8 mouse cellular contexts compared by ENCODE assay signal in genomic region chr5:9540822-9541557, GRCm38 (mm10).
DNase-seq lines count a peak whose midpoint lies in the region; TF ChIP-seq lines count a peak whose summit lies in the region.

No protein-coding gene starts in this region.

- DNase-seq in A20 (ENCODE audit: low read depth, low spot score) (peak; percentile 10), MEL (ENCODE audit: low read depth, low spot score) (peak; percentile 6)
- peak; percentile 26 to 71 for DNase-seq in frontal cortex, adult 2 months (ENCODE audit: extremely low spot score in 1 of 2, low spot score in 1 of 2)
- peak; percentile 60 to 66 for DNase-seq in left cerebral cortex, postnatal 14 days (ENCODE audit: low spot score in 2 of 2)
- peak; percentile 37 for DNase-seq in right cerebral cortex, postnatal 25 days
- no peak for DNase-seq in spleen, postnatal 14 days (ENCODE audit: low spot score in 2 of 2)
- DNase-seq in lung, adult 2 months = no peak
- no peak for DNase-seq in adrenal gland, adult 18-20 months (ENCODE audit: low spot score in 2 of 2)

- intact Hi-C loops in left cerebral cortex, postnatal 14 days (cut with DNase I) = loop anchor here (5.0 kb wide), 1 partner anchor 166 kb away; no protein-coding TSS in a partner anchor

- no peak overlapping the region for H3K4me3 ChIP-seq in MEL (ENCODE audit: control insufficient read depth in 1 of 2, insufficient read depth in 1 of 2, low read depth in 2 of 2, low read length in 2 of 2)
- H3K4me3 ChIP-seq in lung, adult 2 months (replicated peaks; ENCODE audit: extremely low read depth, low read depth, low read length) = no peak overlapping the region

- no peak overlapping the region for H3K27ac ChIP-seq in MEL (ENCODE audit: control insufficient read depth, low read depth, low read length)

- no peaks in the 10 kb centered on the region for H3K36me3 ChIP-seq in MEL (ENCODE audit: control insufficient read depth in 1 of 2, insufficient read depth in 2 of 2, low read length in 2 of 2)

- no peaks in the 10 kb centered on the region for H3K4me1 ChIP-seq in MEL (ENCODE audit: control insufficient read depth in 1 of 2, insufficient read depth in 2 of 2, low read length in 2 of 2)
- no peaks in the 10 kb centered on the region for H3K4me1 ChIP-seq in lung, adult 2 months (ENCODE audit: control insufficient read depth, insufficient read depth, low read length)

- WGBS in lung, adult 2 months = 43% methylated on average over 8 of the region's 8 CpGs

- peak in 1 of 3 experiments; percentile 19; a peak in 1 of 6 replicates for TF ChIP-seq CTCF in MEL (IDR thresholded peaks at IDR 0.05 in 2 of 3, conservative IDR thresholded peaks at IDR 0.05 in 1 of 3; ENCODE audit: control insufficient read depth in 1 of 3, insufficient read depth in 1 of 3, low read depth in 2 of 3, low read length in 3 of 3, poor library complexity in 1 of 3, severe bottlenecking in 1 of 3)
- TF ChIP-seq CTCF in lung, adult 2 months (IDR thresholded peaks at IDR 0.05; ENCODE audit: insufficient read depth, low read length) = no peak

- no peaks in the 10 kb centered on the region for H3K27me3 ChIP-seq in MEL (ENCODE audit: control insufficient read depth in 1 of 2, insufficient read depth in 2 of 2, low read length in 2 of 2)

- no peak for TF ChIP-seq RAD21 in MEL (IDR thresholded peaks at IDR 0.05; ENCODE audit: low read depth, low read length)

- no peak for TF ChIP-seq POLR2A in MEL (IDR thresholded peaks at IDR 0.05; ENCODE audit: control insufficient read depth in 1 of 2, insufficient read depth in 1 of 2, low read depth in 1 of 2, low read length in 2 of 2, poor library complexity in 1 of 2)
- no peak for TF ChIP-seq POLR2A in lung, adult 2 months (IDR thresholded peaks at IDR 0.05; ENCODE audit: borderline replicate concordance, extremely low read depth, low read depth, low read length)

- no peaks in the 10 kb centered on the region for H3K9me3 ChIP-seq in MEL (replicated peaks; ENCODE audit: insufficient read depth, low read length)

- no peak for TF ChIP-seq EP300 in MEL (IDR thresholded peaks at IDR 0.05; ENCODE audit: low read depth in 1 of 2, low read length in 2 of 2)

- no peaks in the 10 kb centered on the region for H3K79me2 ChIP-seq in MEL (ENCODE audit: control insufficient read depth, insufficient read depth, low read length, poor library complexity)

- no peak overlapping the region for H3K9ac ChIP-seq in MEL (ENCODE audit: control insufficient read depth, low read depth, low read length, poor library complexity, severe bottlenecking)

TF ChIP-seq in MEL, 35 proteins besides CTCF, POLR2A, EP300 and RAD21:
- TF ChIP-seq NRF1 (IDR thresholded peaks at IDR 0.05; ENCODE audit: insufficient read depth, low read depth, low read length, poor library complexity, severe bottlenecking) (no peak), MEF2A (IDR thresholded peaks at IDR 0.05; ENCODE audit: extremely low read depth, insufficient replicate concordance, low read depth, low read length, poor library complexity, severe bottlenecking) (no peak), SIN3A (IDR thresholded peaks at IDR 0.05; ENCODE audit: low read length) (no peak), CHD2 (IDR thresholded peaks at IDR 0.05; ENCODE audit: low read length) (no peak), MAZ (IDR thresholded peaks at IDR 0.05; ENCODE audit: low read depth, low read length) (no peak), GABPA (IDR thresholded peaks at IDR 0.05; ENCODE audit: low read depth, low read length) (no peak), UBTF (IDR thresholded peaks at IDR 0.05; ENCODE audit: borderline replicate concordance, insufficient read depth, low read depth, low read length) (no peak), SMC3 (IDR thresholded peaks at IDR 0.05; ENCODE audit: low read depth, low read length) (0 out of 2 replicates have a peak, but pooled peaks have one; percentile 10)

Comparison
In these comparisons a context has a peak if more than half of its experiments do, and no peak if none do; other contexts are left out.
1. DNase-seq: peak in A20 (single experiment), MEL (single experiment), frontal cortex, adult 2 months (2 of 2), left cerebral cortex, postnatal 14 days (2 of 2) and right cerebral cortex, postnatal 25 days (single experiment); none in spleen, postnatal 14 days (0 of 2), lung, adult 2 months (single experiment) and adrenal gland, adult 18-20 months (0 of 2).